8 mouse cellular contexts compared by ENCODE assay signal in the genomic region with DNA sequence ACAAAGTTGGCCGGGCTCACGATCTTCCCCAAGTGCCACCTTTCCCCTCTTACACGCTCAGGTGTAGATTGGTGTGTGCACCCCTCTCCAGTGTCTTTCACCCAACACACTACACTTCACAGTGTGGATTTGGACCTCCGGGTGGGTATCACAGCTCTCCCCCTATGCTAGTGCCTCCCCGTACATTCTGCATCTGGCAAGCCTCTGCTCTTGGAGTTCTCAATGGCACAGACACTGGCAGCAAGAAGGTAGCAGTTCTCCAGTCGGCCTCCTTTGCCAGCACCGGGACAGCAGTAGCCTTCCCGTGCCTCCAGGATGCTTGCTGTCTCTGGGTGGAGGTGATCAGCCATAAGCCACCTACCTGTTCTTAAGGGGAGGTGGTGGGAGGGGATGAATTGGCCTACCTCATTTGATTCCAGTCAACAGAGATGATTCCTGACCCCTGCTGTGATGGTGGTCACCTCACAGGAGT. TPM values are rescaled to one million over a fixed set of nuclear protein-coding genes. Genes with fewer than 3 reads are reported as not detected.
A peak's percentile ranks its signal among the peaks of the same experiment; 100 is the strongest.
DNase-seq lines count a peak whose midpoint lies in the region; ATAC-seq and TF ChIP-seq lines count a peak whose summit lies in the region.

No protein-coding gene starts in this region.

- TF ChIP-seq EP300 in heart, postnatal 0 days (IDR thresholded peaks at IDR 0.05; ENCODE audit: low read depth): no peak
- TF ChIP-seq EP300 in liver, embryonic 14.5 days (IDR thresholded peaks at IDR 0.05; ENCODE audit: low read depth): no peak

- TF ChIP-seq CTCF in heart, postnatal 0 days (IDR thresholded peaks at IDR 0.05; ENCODE audit: low read depth): no peak
- no peak for TF ChIP-seq CTCF in liver, embryonic 14.5 days (IDR thresholded peaks at IDR 0.05; ENCODE audit: low read depth)

- WGBS in heart, postnatal 0 days: 75% methylated on average over 8 of the region's 8 CpGs
- WGBS in embryonic facial prominence, embryonic 13.5 days: 80% methylated on average over 8 of the region's 8 CpGs
- 84% methylated on average over 8 of the region's 8 CpGs for WGBS in hindbrain, embryonic 12.5 days
- 66% methylated on average over 8 of the region's 8 CpGs for WGBS in liver, embryonic 14.5 days (ENCODE audit: insufficient replicate concordance)

- DNase-seq in heart, postnatal 0 days (ENCODE audit: low spot score): no peak
- DNase-seq in heart, adult 9 months (ENCODE audit: low spot score in 2 of 2): no peak
- DNase-seq in liver, embryonic 14.5 days (ENCODE audit: low read depth in 3 of 3, low spot score in 3 of 3): no peak
- no peak for DNase-seq in adrenal gland, adult 8-10 months
- DNase-seq in gastrocnemius, adult 8-10 months (ENCODE audit: low spot score in 2 of 2): no peak

- no peak overlapping the region for H3K27ac ChIP-seq in heart, postnatal 0 days (ENCODE audit: low read depth)
- H3K27ac ChIP-seq in embryonic facial prominence, embryonic 13.5 days: 0 out of 2 replicates have a peak overlapping the region, but pooled peaks have one; percentile 55
- H3K27ac ChIP-seq in hindbrain, embryonic 12.5 days: peak overlapping the region; percentile 58
- H3K27ac ChIP-seq in liver, embryonic 14.5 days: no peak overlapping the region

- H3K4me2 ChIP-seq in heart, postnatal 0 days (ENCODE audit: low read depth, low read length): peak overlapping the region; percentile 37; the same call in 1 of the 2 replicates
- peak overlapping the region; percentile 45 for H3K4me2 ChIP-seq in embryonic facial prominence, embryonic 13.5 days
- H3K4me2 ChIP-seq in hindbrain, embryonic 12.5 days (replicated peaks): peak overlapping the region; percentile 29
- no peak overlapping the region for H3K4me2 ChIP-seq in liver, embryonic 14.5 days (ENCODE audit: low read depth)

- ATAC-seq in heart, postnatal 0 days (ENCODE audit: insufficient read depth, low read depth): peak; percentile 18; the same call in 1 of the 2 replicates
- no peak for ATAC-seq in embryonic facial prominence, embryonic 13.5 days (ENCODE audit: insufficient number of reproducible peaks, insufficient read depth, low FRiP score, low TSS enrichment, low read depth)
- peak; percentile 39 for ATAC-seq in hindbrain, embryonic 12.5 days (ENCODE audit: low FRiP score)
- ATAC-seq in liver, embryonic 14.5 days (ENCODE audit: insufficient read depth): peak; percentile 7; the same call in 1 of the 2 replicates
- no peak for ATAC-seq in monocyte, adult 5-6 weeks (replicated peaks; ENCODE audit: insufficient number of reproducible peaks, low FRiP score, low TSS enrichment, poor library complexity, severe bottlenecking)

- no peaks in the 10 kb centered on the region for H3K27me3 ChIP-seq in heart, postnatal 0 days (ENCODE audit: control insufficient read depth, insufficient read depth, low read length)
- H3K27me3 ChIP-seq in embryonic facial prominence, embryonic 13.5 days: no peaks in the 10 kb centered on the region
- no peaks in the 10 kb centered on the region for H3K27me3 ChIP-seq in hindbrain, embryonic 12.5 days
- no peaks in the 10 kb centered on the region; the same call in none of the 2 replicates for H3K27me3 ChIP-seq in liver, embryonic 14.5 days (ENCODE audit: control insufficient read depth, insufficient read depth, low read length)

- H3K9me3 ChIP-seq in heart, postnatal 0 days (replicated peaks; ENCODE audit: control insufficient read depth, low read length): no peaks in the 10 kb centered on the region
- no peaks in the 10 kb centered on the region for H3K9me3 ChIP-seq in embryonic facial prominence, embryonic 13.5 days
- no peaks in the 10 kb centered on the region for H3K9me3 ChIP-seq in hindbrain, embryonic 12.5 days (replicated peaks)
- H3K9me3 ChIP-seq in liver, embryonic 14.5 days (ENCODE audit: control insufficient read depth, low read length): no peaks in the 10 kb centered on the region

- no peak overlapping the region for H3K4me3 ChIP-seq in heart, postnatal 0 days (ENCODE audit: low read depth, low read length)
- no peak overlapping the region for H3K4me3 ChIP-seq in embryonic facial prominence, embryonic 13.5 days
- no peak overlapping the region for H3K4me3 ChIP-seq in hindbrain, embryonic 12.5 days
- no peak overlapping the region for H3K4me3 ChIP-seq in liver, embryonic 14.5 days (ENCODE audit: insufficient read depth in 1 of 2, low read depth in 2 of 2, low read length in 2 of 2)

- no peaks in the 10 kb centered on the region; the same call in 1 of the 2 replicates for H3K4me1 ChIP-seq in heart, postnatal 0 days (ENCODE audit: control insufficient read depth, insufficient read depth)
- peaks cover 27% of the 10 kb centered on the region for H3K4me1 ChIP-seq in embryonic facial prominence, embryonic 13.5 days
- H3K4me1 ChIP-seq in hindbrain, embryonic 12.5 days: peaks cover 13% of the 10 kb centered on the region; the same call in 1 of the 2 replicates
- peaks cover 0 to 7% of the 10 kb centered on the region in 2 experiments; a peak in 1 of 4 replicates for H3K4me1 ChIP-seq in liver, embryonic 14.5 days (replicated peaks; ENCODE audit: control insufficient read depth in 2 of 2, insufficient read depth in 2 of 2, low read length in 1 of 2)

- peaks cover 44% of the 10 kb centered on the region for H3K36me3 ChIP-seq in heart, postnatal 0 days (replicated peaks; ENCODE audit: control insufficient read depth, insufficient read depth, low read length)
- H3K36me3 ChIP-seq in embryonic facial prominence, embryonic 13.5 days: peaks cover 52% of the 10 kb centered on the region
- H3K36me3 ChIP-seq in hindbrain, embryonic 12.5 days: peaks cover 45% of the 10 kb centered on the region
- H3K36me3 ChIP-seq in liver, embryonic 14.5 days (replicated peaks; ENCODE audit: control insufficient read depth, insufficient read depth, low read depth): no peaks in the 10 kb centered on the region

- no peak overlapping the region for H3K9ac ChIP-seq in heart, postnatal 0 days (replicated peaks; ENCODE audit: low read depth, low read length)
- 0 out of 2 replicates have a peak overlapping the region, but pooled peaks have one; percentile 32 for H3K9ac ChIP-seq in embryonic facial prominence, embryonic 13.5 days
- no peak overlapping the region; the same call in 1 of the 2 replicates for H3K9ac ChIP-seq in hindbrain, embryonic 12.5 days
- H3K9ac ChIP-seq in liver, embryonic 14.5 days (replicated peaks): no peak overlapping the region

RNA-seq across cellular contexts. Expression of a gene that starts 10.9 kb away (rescaled TPM):
- 0.73 and 2.5 TPM in 2 replicates for total RNA-seq in heart, postnatal 0 days (2014; rRNA removed; ENCODE audit: low replicate concordance)
- polyA plus RNA-seq in heart, postnatal 0 days (2015; fragmentation: Nextera tagmentation; extraction: Ambion mirVana): 0.47 and 0.68 TPM in 2 replicates
- 0.28 and 0.30 TPM in 2 replicates for polyA plus RNA-seq in embryonic facial prominence, embryonic 13.5 days (2015; fragmentation: Nextera tagmentation; extraction: Ambion mirVana)
- polyA plus RNA-seq in hindbrain, embryonic 12.5 days (2016; fragmentation: Nextera tagmentation; extraction: Ambion mirVana): 0.05 and 0.35 TPM in 2 replicates
- 0.15 and 0.16 TPM in 2 replicates for polyA plus RNA-seq in liver, embryonic 14.5 days (2012; rRNA removed)
- 0.06 and 0.15 TPM in 2 replicates for polyA plus RNA-seq in liver, embryonic 14.5 days (2014; fragmentation: Nextera tagmentation; extraction: Ambion mirVana)
- total RNA-seq in adrenal gland, adult 8-10 months (2022): under 1 TPM in 3 of 4 experiments, not detected in 1; 0.05 to 0.22 (median 0.06) TPM
- total RNA-seq in monocyte, adult 5-6 weeks (2017): 0.38 TPM in 1 of 3 replicates, not detected in the others
- not detected for total RNA-seq in gastrocnemius, adult 8-10 months (2022)

RNA-seq across cellular contexts. Expression of a gene that starts 11.5 kb away (rescaled TPM):
- total RNA-seq in heart, postnatal 0 days (2014; rRNA removed; ENCODE audit: low replicate concordance): 17.1 and 19.5 TPM in 2 replicates
- 5.0 and 5.3 TPM in 2 replicates for polyA plus RNA-seq in heart, postnatal 0 days (2015; fragmentation: Nextera tagmentation; extraction: Ambion mirVana)
- 21.0 and 22.0 TPM in 2 replicates for polyA plus RNA-seq in embryonic facial prominence, embryonic 13.5 days (2015; fragmentation: Nextera tagmentation; extraction: Ambion mirVana)
- polyA plus RNA-seq in hindbrain, embryonic 12.5 days (2016; fragmentation: Nextera tagmentation; extraction: Ambion mirVana): 22.4 and 23.5 TPM in 2 replicates
- 5.8 and 7.5 TPM in 2 replicates for polyA plus RNA-seq in liver, embryonic 14.5 days (2012; rRNA removed)
- polyA plus RNA-seq in liver, embryonic 14.5 days (2014; fragmentation: Nextera tagmentation; extraction: Ambion mirVana): 2.4 and 2.8 TPM in 2 replicates
- total RNA-seq in adrenal gland, adult 8-10 months (2022): 10 to 100 TPM; 19.1 to 27.2 (median 25.1) TPM
- 72.1 to 108 TPM (median 80.9 TPM) in 3 replicates for total RNA-seq in monocyte, adult 5-6 weeks (2017)
- total RNA-seq in gastrocnemius, adult 8-10 months (2022): 1 to 10 TPM; 4.4 to 6.3 (median 4.9) TPM

RNA-seq across cellular contexts. Expression of a gene that starts 19.5 kb away (rescaled TPM):
- 27.6 and 29.0 TPM in 2 replicates for total RNA-seq in heart, postnatal 0 days (2014; rRNA removed; ENCODE audit: low replicate concordance)
- polyA plus RNA-seq in heart, postnatal 0 days (2015; fragmentation: Nextera tagmentation; extraction: Ambion mirVana): 3.9 and 4.7 TPM in 2 replicates
- 27.8 and 28.1 TPM in 2 replicates for polyA plus RNA-seq in embryonic facial prominence, embryonic 13.5 days (2015; fragmentation: Nextera tagmentation; extraction: Ambion mirVana)
- 30.4 and 35.8 TPM in 2 replicates for polyA plus RNA-seq in hindbrain, embryonic 12.5 days (2016; fragmentation: Nextera tagmentation; extraction: Ambion mirVana)
- 1.7 and 1.9 TPM in 2 replicates for polyA plus RNA-seq in liver, embryonic 14.5 days (2012; rRNA removed)
- polyA plus RNA-seq in liver, embryonic 14.5 days (2014; fragmentation: Nextera tagmentation; extraction: Ambion mirVana): 1.2 and 1.4 TPM in 2 replicates
- 10 to 100 TPM; 14.3 to 23.2 (median 17.2) TPM for total RNA-seq in adrenal gland, adult 8-10 months (2022)
- 0.10 to 0.75 TPM (median 0.49 TPM) in 3 replicates for total RNA-seq in monocyte, adult 5-6 weeks (2017)
- 1 to 10 TPM; 1.2 to 3.6 (median 1.9) TPM for total RNA-seq in gastrocnemius, adult 8-10 months (2022)

RNA-seq across cellular contexts. Expression of a gene that starts 26.8 kb away (rescaled TPM):
- 89.1 and 138 TPM in 2 replicates for total RNA-seq in heart, postnatal 0 days (2014; rRNA removed; ENCODE audit: low replicate concordance)
- polyA plus RNA-seq in heart, postnatal 0 days (2015; fragmentation: Nextera tagmentation; extraction: Ambion mirVana): 79.5 and 88.3 TPM in 2 replicates
- polyA plus RNA-seq in embryonic facial prominence, embryonic 13.5 days (2015; fragmentation: Nextera tagmentation; extraction: Ambion mirVana): 79.8 and 85.5 TPM in 2 replicates
- 63.5 and 68.3 TPM in 2 replicates for polyA plus RNA-seq in hindbrain, embryonic 12.5 days (2016; fragmentation: Nextera tagmentation; extraction: Ambion mirVana)
- 6.1 and 6.7 TPM in 2 replicates for polyA plus RNA-seq in liver, embryonic 14.5 days (2012; rRNA removed)
- 11.8 and 12.0 TPM in 2 replicates for polyA plus RNA-seq in liver, embryonic 14.5 days (2014; fragmentation: Nextera tagmentation; extraction: Ambion mirVana)
- total RNA-seq in adrenal gland, adult 8-10 months (2022): 10 to 100 TPM; 65.6 to 78.4 (median 73.2) TPM
- total RNA-seq in monocyte, adult 5-6 weeks (2017): 3.1 to 12.3 TPM (median 6.2 TPM) in 3 replicates
- total RNA-seq in gastrocnemius, adult 8-10 months (2022): 100 to 1,000 TPM; 137 to 151 (median 145) TPM

RNA-seq across cellular contexts. Expression of a gene that starts 50.3 kb away (rescaled TPM):
- 6.5 and 8.5 TPM in 2 replicates for total RNA-seq in heart, postnatal 0 days (2014; rRNA removed; ENCODE audit: low replicate concordance)
- polyA plus RNA-seq in heart, postnatal 0 days (2015; fragmentation: Nextera tagmentation; extraction: Ambion mirVana): 3.4 and 4.0 TPM in 2 replicates
- 156 and 160 TPM in 2 replicates for polyA plus RNA-seq in embryonic facial prominence, embryonic 13.5 days (2015; fragmentation: Nextera tagmentation; extraction: Ambion mirVana)
- polyA plus RNA-seq in hindbrain, embryonic 12.5 days (2016; fragmentation: Nextera tagmentation; extraction: Ambion mirVana): 42.4 and 45.2 TPM in 2 replicates
- polyA plus RNA-seq in liver, embryonic 14.5 days (2012; rRNA removed): 0.89 and 1.0 TPM in 2 replicates
- 0.33 and 0.66 TPM in 2 replicates for polyA plus RNA-seq in liver, embryonic 14.5 days (2014; fragmentation: Nextera tagmentation; extraction: Ambion mirVana)
- total RNA-seq in adrenal gland, adult 8-10 months (2022): 10 to 100 TPM; 23.3 to 45.1 (median 31.1) TPM
- total RNA-seq in monocyte, adult 5-6 weeks (2017): not detected in 3 replicates
- 1 to 10 TPM; 1.9 to 3.3 (median 2.5) TPM for total RNA-seq in gastrocnemius, adult 8-10 months (2022)

Comparison
In these comparisons a context has a peak if more than half of its experiments do, and no peak if none do; other contexts are left out.
1. ATAC-seq: peak in heart, postnatal 0 days (single experiment), hindbrain, embryonic 12.5 days (single experiment) and liver, embryonic 14.5 days (single experiment); none in embryonic facial prominence, embryonic 13.5 days (single experiment) and monocyte, adult 5-6 weeks (single experiment).
2. H3K27ac ChIP-seq: peak in embryonic facial prominence, embryonic 13.5 days (single experiment) and hindbrain, embryonic 12.5 days (single experiment); none in heart, postnatal 0 days (single experiment) and liver, embryonic 14.5 days (single experiment).